Mouse (Mus musculus) forebrain, embryonic 14.5 days (tissue): ENCODE results near the gene Alg9. TPM values are rescaled to one million over a fixed set of nuclear protein-coding genes. Genes with fewer than 3 reads are reported as not detected.

ENCODE experiments used
- ATAC-seq: fragments of 200-750 bp; cut with Nextera tagmentation; 2 replicates; pipeline ENCODE4 v1.8.0; 2017; ENCODE audit warnings: mild to moderate bottlenecking, moderate library complexity
- DNase-seq: peaks from one replicate; pipeline ENCODE4 v3.0.0-alpha.2; 2015; ENCODE audit warnings: low spot score
- H3K27ac ChIP-seq: fragments of 300-500 bp; sonication (generic); 2 replicates; pipeline ENCODE4 v1.5.1; 2014; ENCODE audit warnings: low read depth, mild to moderate bottlenecking, control low read depth, low read length, moderate library complexity
- H3K27me3 ChIP-seq: fragments of 300-500 bp; sonication (generic); replicated peaks from 2 replicates; pipeline ENCODE4 v1.6.1; 2014; ENCODE audit warnings: low read length, control low read depth, mixed read lengths; ENCODE audit not compliant: control insufficient read depth, insufficient read depth
- H3K36me3 ChIP-seq: fragments of 300-500 bp; sonication (generic); 2 replicates; pipeline ENCODE4 v1.6.1; 2014; ENCODE audit warnings: low read length, control low read depth; ENCODE audit not compliant: control insufficient read depth, insufficient read depth
- H3K4me1 ChIP-seq: fragments of 300-500 bp; sonication (generic); 2 replicates; pipeline ENCODE4 v1.6.1; 2014; ENCODE audit warnings: antibody characterized with exemption, low read length, control low read depth; ENCODE audit not compliant: control insufficient read depth, insufficient read depth
- H3K4me2 ChIP-seq: fragments of 300-500 bp; sonication (generic); 2 replicates; pipeline ENCODE4 v1.6.1; 2014; ENCODE audit warnings: mild to moderate bottlenecking, control low read depth, low read length
- H3K4me3 ChIP-seq: fragments of 300-500 bp; sonication (generic); 2 replicates; pipeline ENCODE4 v1.5.1; 2014; ENCODE audit warnings: low read depth, low read length, control low read depth
- H3K9ac ChIP-seq: fragments of 300-500 bp; sonication (generic); 2 replicates; pipeline ENCODE4 v1.6.1; 2014; ENCODE audit warnings: mild to moderate bottlenecking, low read length, control low read depth, moderate library complexity
- H3K9me3 ChIP-seq: fragments of 300-500 bp; sonication (generic); replicated peaks from 2 replicates; pipeline ENCODE4 v1.6.1; 2016; ENCODE audit warnings: low read length, control low read depth, mixed read lengths; ENCODE audit not compliant: control insufficient read depth
- whole genome bisulfite sequencing: fragments of 180-500 bp; shearing (Covaris S2); extraction: QIAGEN DNeasy Blood & Tissue Kit; methylation state at CpG from one replicate; pipeline ENCODE4 v1.1.7; 2014; 5-methylcytosine and 5-hydroxymethylcytosine counted together
- polyA plus RNA-seq: library from polyadenylated mRNA; unstranded; fragments of >200 nt; fragmentation: Nextera tagmentation; extraction: Ambion mirVana; gene quantifications from 2 replicates; pipeline ENCODE4 v1.2.1, GENCODE M21; 2014

The Alg9 gene
- polyA plus RNA-seq, 1 experiment from 2014 or later = 49.2 TPM

GRCm38 (mm10) chr9:50738914-50739870 lies 35.6 kb upstream of the Alg9 start, which contains the start of gene Dixdc1:
TSS of gene Dixdc1 (minus strand) at chr9:50739517.
- peak; percentile 87 for DNase-seq
- Histone ChIP-seq H3K4me1 (peaks cover 7% of the 10 kb centered on the region; the same call in 1 of the 2 replicates), H3K4me2 (peak within 1 kb of the TSS; percentile 62), H3K9ac (no peak within 1 kb of the TSS), H3K27ac (no peak within 1 kb of the TSS), H3K9me3 (no peaks in the 10 kb centered on the region), H3K36me3 (no peaks in the 10 kb centered on the region), H3K27me3 (no peaks in the 10 kb centered on the region), H3K4me3 (peak within 1 kb of the TSS; percentile 27)
- WGBS = 12% methylated on average over 36 of the region's 36 CpGs
- peak; percentile 97 for ATAC-seq

- no peak for ATAC-seq
- no peak for DNase-seq
- no peaks in the 10 kb centered on the region for H3K9me3 ChIP-seq
These were observed 33.7 kb upstream of the Alg9 start for GRCm38 (mm10) chr9:50740867-50741784.

GRCm38 (mm10) chr9:50742261-50742660 lies 32.6 kb upstream of the Alg9 start:
- no peaks in the 10 kb centered on the region for H3K36me3 ChIP-seq
- H3K4me2 ChIP-seq = no peak overlapping the region
- H3K4me1 ChIP-seq = peaks cover 7% of the 10 kb centered on the region; the same call in 1 of the 2 replicates
- H3K27me3 ChIP-seq = no peaks in the 10 kb centered on the region
- DNase-seq (no peak), ATAC-seq (no peak)
- no peak overlapping the region for H3K4me3 ChIP-seq
- H3K9me3 ChIP-seq = no peaks in the 10 kb centered on the region
- WGBS = 90% methylated on average over 3 of the region's 3 CpGs
- H3K9ac ChIP-seq = no peak overlapping the region
- no peak overlapping the region for H3K27ac ChIP-seq

More at GRCm38 (mm10) chr9:50740867-50741784, 33.7 kb upstream of the Alg9 start:
- Histone ChIP-seq H3K27me3 (no peaks in the 10 kb centered on the region), H3K36me3 (no peaks in the 10 kb centered on the region), H3K4me2 (no peak overlapping the region), H3K4me1 (peaks cover 7% of the 10 kb centered on the region; the same call in 1 of the 2 replicates), H3K4me3 (no peak overlapping the region), H3K9ac (no peak overlapping the region), H3K27ac (no peak overlapping the region)
- WGBS = 91% methylated on average over 14 of the region's 14 CpGs

- no peak overlapping the region for H3K4me2 ChIP-seq
- H3K4me1 ChIP-seq = peaks cover 7% of the 10 kb centered on the region; the same call in 1 of the 2 replicates
- H3K9me3 ChIP-seq = no peaks in the 10 kb centered on the region
- no peak overlapping the region for H3K4me3 ChIP-seq
- no peak overlapping the region for H3K27ac ChIP-seq
- ATAC-seq (no peak), DNase-seq (no peak)
- no peak overlapping the region for H3K9ac ChIP-seq
- WGBS = 83% methylated on average over 2 of the region's 2 CpGs
- no peaks in the 10 kb centered on the region for H3K36me3 ChIP-seq
- H3K27me3 ChIP-seq = no peaks in the 10 kb centered on the region
These were observed 32.1 kb upstream of the Alg9 start for GRCm38 (mm10) chr9:50742744-50743143.

- peak overlapping the region; percentile 52 for H3K4me2 ChIP-seq
- H3K9ac ChIP-seq = peak overlapping the region; percentile 38; the same call in 1 of the 2 replicates
- 13% methylated on average over 7 of the region's 7 CpGs for WGBS
- H3K36me3 ChIP-seq = no peaks in the 10 kb centered on the region
- no peak overlapping the region for H3K27ac ChIP-seq
- H3K4me3 ChIP-seq = peak overlapping the region; percentile 23
- H3K4me1 ChIP-seq = no peaks in the 10 kb centered on the region; the same call in 1 of the 2 replicates
- DNase-seq = no peak
- H3K9me3 ChIP-seq = no peaks in the 10 kb centered on the region
- ATAC-seq = no peak
- H3K27me3 ChIP-seq = no peaks in the 10 kb centered on the region
These were observed 29.0 kb upstream of the Alg9 start for GRCm38 (mm10) chr9:50745806-50746205.

- Histone ChIP-seq H3K4me1 (no peaks in the 10 kb centered on the region; the same call in 1 of the 2 replicates), H3K27ac (no peak within 1 kb of the TSS), H3K9me3 (no peaks in the 10 kb centered on the region), H3K27me3 (no peaks in the 10 kb centered on the region), H3K9ac (peak within 1 kb of the TSS; percentile 38; the same call in 1 of the 2 replicates), H3K4me2 (peak within 1 kb of the TSS; percentile 52), H3K36me3 (no peaks in the 10 kb centered on the region), H3K4me3 (peak within 1 kb of the TSS; percentile 23)
- ATAC-seq (no peak), DNase-seq (peak; percentile 47)
- WGBS = under 1% methylated on average over 19 of the region's 19 CpGs
These were observed 28.6 kb upstream of the Alg9 start, which contains the start of gene 2310030G06Rik for GRCm38 (mm10) chr9:50746214-50746677. TSS of gene 2310030G06Rik (minus strand) at chr9:50746536.

GRCm38 (mm10) chr9:50750706-50751105 lies 24.1 kb upstream of the Alg9 start:
- H3K27ac ChIP-seq = no peak overlapping the region
- no peaks in the 10 kb centered on the region for H3K36me3 ChIP-seq
- no peak overlapping the region for H3K9ac ChIP-seq
- no peaks in the 10 kb centered on the region for H3K9me3 ChIP-seq
- no peak overlapping the region for H3K4me2 ChIP-seq
- WGBS = 64% methylated on average over 6 of the region's 6 CpGs
- no peak overlapping the region for H3K4me3 ChIP-seq
- H3K4me1 ChIP-seq = no peaks in the 10 kb centered on the region; the same call in 1 of the 2 replicates
- H3K27me3 ChIP-seq = no peaks in the 10 kb centered on the region
- no peak for DNase-seq
- no peak for ATAC-seq

GRCm38 (mm10) chr9:50751323-50751722 lies 23.5 kb upstream of the Alg9 start, which contains the start of gene Cryab:
TSS of gene Cryab (plus strand) at chr9:50751325.
- 76% methylated on average over 22 of the region's 22 CpGs for WGBS
- H3K9ac ChIP-seq = no peak within 1 kb of the TSS
- ATAC-seq (no peak), DNase-seq (no peak)
- no peaks in the 10 kb centered on the region for H3K27me3 ChIP-seq
- H3K4me3 ChIP-seq = no peak within 1 kb of the TSS
- H3K4me2 ChIP-seq = no peak within 1 kb of the TSS
- H3K4me1 ChIP-seq = no peaks in the 10 kb centered on the region; the same call in 1 of the 2 replicates
- H3K27ac ChIP-seq = no peak within 1 kb of the TSS
- H3K9me3 ChIP-seq = no peaks in the 10 kb centered on the region
- no peaks in the 10 kb centered on the region for H3K36me3 ChIP-seq
